Mouse (Mus musculus): ENCODE results near the gene Ublcp1. TPM values are rescaled to one million over a fixed set of nuclear protein-coding genes. Genes with fewer than 3 reads are reported as not detected.

Ublcp1 gene
- polyA plus RNA-seq, 1 experiment, result 17.7 TPM

DNA sequence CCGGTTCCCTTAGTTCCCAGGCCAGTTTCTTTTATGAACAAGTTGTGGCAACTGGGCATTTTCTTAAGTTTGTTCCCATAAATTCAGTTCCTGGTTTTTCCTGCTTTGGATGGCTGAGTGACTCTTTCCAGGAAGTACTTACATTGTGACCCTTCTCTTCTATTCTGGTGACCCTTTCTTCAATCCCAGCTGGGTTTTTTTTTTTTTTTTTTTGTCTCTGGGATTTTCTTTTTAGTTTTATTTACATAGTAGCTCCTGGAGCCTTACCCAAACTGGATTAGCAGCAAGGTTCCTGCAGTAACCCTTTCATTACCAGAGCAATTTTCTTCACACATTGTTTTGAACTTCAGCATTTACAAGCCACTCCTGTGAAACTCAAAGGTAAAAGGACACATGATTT is 46.1 kb upstream of the Ublcp1 start:
- TF ChIP-seq MAX (IDR thresholded peaks at IDR 0.05) (no peak), USF1 (IDR thresholded peaks at IDR 0.05; ENCODE audit: low read depth) (no peak), MYOD1 (IDR thresholded peaks at IDR 0.05; ENCODE audit: control insufficient read depth, insufficient read length, low read depth) (no peak), CTCF (IDR thresholded peaks at IDR 0.05; ENCODE audit: control insufficient read depth, insufficient read depth, insufficient read length) (no peak), CEBPB (IDR thresholded peaks at IDR 0.05; ENCODE audit: low read depth) (no peak), FOSL1 (IDR thresholded peaks at IDR 0.05; ENCODE audit: insufficient read depth, low read length, poor library complexity, severe bottlenecking) (no peak), MYOG (IDR thresholded peaks at IDR 0.05; ENCODE audit: control insufficient read depth, extremely low read depth, insufficient read length) (no peak)
- Histone ChIP-seq H3K4me3 (ENCODE audit: insufficient read depth, poor library complexity, severe bottlenecking) (no peak overlapping the region), H3K36me3 (ENCODE audit: control insufficient read depth, insufficient read depth) (no peaks in the 10 kb centered on the region), H3ac (ENCODE audit: control insufficient read depth, insufficient read length, low read depth) (no peak overlapping the region), H3K79me2 (ENCODE audit: control insufficient read depth, insufficient read depth) (peaks cover 26% of the 10 kb centered on the region), H3K27me3 (ENCODE audit: control insufficient read depth, insufficient read depth, insufficient read length) (no peaks in the 10 kb centered on the region), H3K79me3 (ENCODE audit: low read depth) (peaks cover 16% of the 10 kb centered on the region)

DNA sequence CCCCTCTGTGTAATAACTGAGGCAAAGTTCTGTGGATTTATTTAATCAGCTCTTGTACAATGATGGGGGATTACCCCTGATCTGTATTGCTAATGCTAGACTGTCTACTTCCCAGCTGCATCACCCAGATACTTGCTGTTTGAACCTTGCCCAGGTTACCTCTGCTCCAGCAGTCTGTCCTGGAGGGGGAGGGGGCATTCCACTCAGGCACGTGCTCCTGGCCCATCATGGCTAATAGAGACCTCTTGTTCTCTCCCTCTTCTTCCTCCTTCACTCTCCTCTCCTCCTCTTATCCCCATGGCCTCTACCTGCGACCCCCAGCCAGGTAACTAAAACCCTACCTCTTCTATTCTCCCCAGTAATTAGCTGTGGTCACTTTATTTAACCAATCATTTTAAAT is 44.4 kb upstream of the Ublcp1 start:
- Histone ChIP-seq H3K27me3 (ENCODE audit: control insufficient read depth, insufficient read depth, insufficient read length) (no peaks in the 10 kb centered on the region), H3K36me3 (ENCODE audit: control insufficient read depth, insufficient read depth) (no peaks in the 10 kb centered on the region), H3K4me3 (ENCODE audit: insufficient read depth, poor library complexity, severe bottlenecking) (no peak overlapping the region), H3K79me3 (ENCODE audit: low read depth) (peaks cover 3% of the 10 kb centered on the region), H3K79me2 (ENCODE audit: control insufficient read depth, insufficient read depth) (peaks cover 9% of the 10 kb centered on the region), H3ac (ENCODE audit: control insufficient read depth, insufficient read length, low read depth) (no peak overlapping the region)
- TF ChIP-seq MAX (IDR thresholded peaks at IDR 0.05) (no peak), USF1 (IDR thresholded peaks at IDR 0.05; ENCODE audit: low read depth) (no peak), CEBPB (IDR thresholded peaks at IDR 0.05; ENCODE audit: low read depth) (no peak), MYOG (IDR thresholded peaks at IDR 0.05; ENCODE audit: control insufficient read depth, extremely low read depth, insufficient read length) (no peak), CTCF (IDR thresholded peaks at IDR 0.05; ENCODE audit: control insufficient read depth, insufficient read depth, insufficient read length) (no peak), FOSL1 (IDR thresholded peaks at IDR 0.05; ENCODE audit: insufficient read depth, low read length, poor library complexity, severe bottlenecking) (no peak), MYOD1 (IDR thresholded peaks at IDR 0.05; ENCODE audit: control insufficient read depth, insufficient read length, low read depth) (no peak)

DNA sequence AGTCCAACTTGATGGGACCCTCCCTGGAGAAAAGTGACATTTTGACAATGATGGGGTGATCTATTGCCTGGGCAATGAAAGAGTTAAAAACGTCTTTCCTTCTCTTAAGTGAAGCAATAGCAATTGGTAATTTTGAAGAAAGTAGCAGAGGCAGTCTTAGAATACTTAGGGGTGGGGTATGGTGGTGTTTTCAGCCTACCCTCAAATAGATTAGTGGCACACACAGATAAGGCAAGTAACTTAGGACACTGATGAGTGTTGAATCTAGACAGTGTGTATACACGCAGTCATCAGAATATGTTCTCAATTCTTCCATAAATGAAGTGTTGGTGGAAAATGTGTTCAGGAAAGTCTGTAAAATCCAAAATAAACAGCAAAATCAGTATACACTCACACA is 42.7 kb upstream of the Ublcp1 start:
- TF ChIP-seq USF1 (IDR thresholded peaks at IDR 0.05; ENCODE audit: low read depth) (no peak), MAX (IDR thresholded peaks at IDR 0.05) (no peak), CTCF (IDR thresholded peaks at IDR 0.05; ENCODE audit: control insufficient read depth, insufficient read depth, insufficient read length) (no peak), MYOD1 (IDR thresholded peaks at IDR 0.05; ENCODE audit: control insufficient read depth, insufficient read length, low read depth) (no peak), FOSL1 (IDR thresholded peaks at IDR 0.05; ENCODE audit: insufficient read depth, low read length, poor library complexity, severe bottlenecking) (no peak), MYOG (IDR thresholded peaks at IDR 0.05; ENCODE audit: control insufficient read depth, extremely low read depth, insufficient read length) (no peak), CEBPB (IDR thresholded peaks at IDR 0.05; ENCODE audit: low read depth) (no peak)
- H3K27me3 ChIP-seq (ENCODE audit: control insufficient read depth, insufficient read depth, insufficient read length), result no peaks in the 10 kb centered on the region

DNA sequence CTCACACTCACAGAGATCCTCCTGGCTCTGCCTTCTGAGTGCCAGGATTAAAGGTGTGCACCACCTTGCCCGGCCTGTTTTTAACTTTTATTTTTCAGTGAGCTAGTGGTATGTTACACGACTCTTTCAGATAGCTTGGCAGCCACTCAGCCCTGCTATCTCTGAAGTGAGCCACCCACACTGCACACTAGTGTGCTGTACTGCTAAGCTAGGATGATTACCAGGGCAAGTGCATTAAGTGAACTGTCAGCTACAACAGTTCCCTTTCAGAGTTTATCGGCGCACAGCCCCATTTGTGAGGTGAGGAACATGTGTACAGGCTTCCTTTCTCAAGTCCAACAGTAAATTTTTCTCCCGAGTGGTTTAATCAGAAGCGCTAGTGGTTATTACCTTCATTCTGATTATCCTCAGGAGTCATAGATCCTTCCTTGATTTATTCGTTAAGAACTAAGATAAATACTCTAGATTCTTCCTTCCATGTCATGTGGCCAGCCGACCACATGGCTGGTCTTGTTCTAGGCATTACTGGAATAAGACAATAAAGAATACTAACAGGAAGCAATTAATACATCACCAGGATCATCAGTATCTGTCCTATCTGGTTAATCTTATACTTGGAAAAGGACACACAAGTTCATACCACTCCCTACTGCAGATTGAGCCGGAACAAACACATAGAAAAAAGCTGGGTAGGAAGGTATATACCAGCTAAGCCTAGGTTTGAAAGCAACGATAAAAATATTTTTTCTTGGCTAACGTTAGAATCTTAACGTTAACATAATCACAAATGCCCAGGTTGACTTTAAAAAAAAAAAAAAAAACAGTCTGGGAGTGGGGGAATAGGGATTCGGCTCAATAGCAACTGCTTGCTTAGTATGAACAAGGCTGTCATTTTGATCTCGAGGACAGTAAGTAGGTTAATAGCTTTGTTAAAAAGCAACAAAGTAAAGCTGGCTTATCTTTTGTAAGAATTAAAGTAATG is 42.0 kb upstream of the Ublcp1 start:
- H3K4me3 ChIP-seq (ENCODE audit: insufficient read depth, poor library complexity, severe bottlenecking), result no peak overlapping the region
- H3K79me2 ChIP-seq (ENCODE audit: control insufficient read depth, insufficient read depth), result no peaks in the 10 kb centered on the region
- TF ChIP-seq CTCF (IDR thresholded peaks at IDR 0.05; ENCODE audit: control insufficient read depth, insufficient read depth, insufficient read length) (no peak), CEBPB (IDR thresholded peaks at IDR 0.05; ENCODE audit: low read depth) (no peak), MYOD1 (IDR thresholded peaks at IDR 0.05; ENCODE audit: control insufficient read depth, insufficient read length, low read depth) (no peak), FOSL1 (IDR thresholded peaks at IDR 0.05; ENCODE audit: insufficient read depth, low read length, poor library complexity, severe bottlenecking) (no peak), MYOG (IDR thresholded peaks at IDR 0.05; ENCODE audit: control insufficient read depth, extremely low read depth, insufficient read length) (no peak), MAX (IDR thresholded peaks at IDR 0.05) (no peak), USF1 (IDR thresholded peaks at IDR 0.05; ENCODE audit: low read depth) (no peak)
- no peak overlapping the region for H3ac ChIP-seq (ENCODE audit: control insufficient read depth, insufficient read length, low read depth)
- no peaks in the 10 kb centered on the region for H3K36me3 ChIP-seq (ENCODE audit: control insufficient read depth, insufficient read depth)
- H3K79me3 ChIP-seq (ENCODE audit: low read depth), result no peaks in the 10 kb centered on the region
- H3K27me3 ChIP-seq (ENCODE audit: control insufficient read depth, insufficient read depth, insufficient read length), result no peaks in the 10 kb centered on the region

More for the DNA sequence above, 42.7 kb upstream of the Ublcp1 start:
- Histone ChIP-seq H3K79me2 (ENCODE audit: control insufficient read depth, insufficient read depth) (no peaks in the 10 kb centered on the region), H3K36me3 (ENCODE audit: control insufficient read depth, insufficient read depth) (no peaks in the 10 kb centered on the region), H3K79me3 (ENCODE audit: low read depth) (no peaks in the 10 kb centered on the region), H3ac (ENCODE audit: control insufficient read depth, insufficient read length, low read depth) (no peak overlapping the region), H3K4me3 (ENCODE audit: insufficient read depth, poor library complexity, severe bottlenecking) (no peak overlapping the region)

DNA sequence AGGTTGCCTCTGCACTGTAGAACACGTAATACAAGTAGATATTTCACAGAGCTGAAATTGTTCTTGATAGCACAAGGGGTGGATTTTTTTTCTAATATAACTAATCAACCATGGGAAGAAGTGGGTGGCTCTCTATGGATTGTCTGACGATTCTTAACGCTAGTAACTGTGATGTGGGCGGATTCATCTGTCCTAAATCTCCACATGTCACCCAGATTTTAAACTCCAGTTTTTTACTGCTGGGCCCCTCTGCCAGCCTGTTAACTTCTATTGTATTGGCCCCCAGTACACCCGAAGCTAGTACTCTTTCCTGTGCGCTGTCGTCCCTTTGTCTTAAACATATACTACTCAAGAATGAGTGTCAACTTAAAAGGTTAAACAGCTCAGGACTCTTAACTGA is 40.1 kb upstream of the Ublcp1 start:
- TF ChIP-seq MYOG (IDR thresholded peaks at IDR 0.05; ENCODE audit: control insufficient read depth, extremely low read depth, insufficient read length), result no peak
- no peak for TF ChIP-seq CTCF (IDR thresholded peaks at IDR 0.05; ENCODE audit: control insufficient read depth, insufficient read depth, insufficient read length)
- TF ChIP-seq FOSL1 (IDR thresholded peaks at IDR 0.05; ENCODE audit: insufficient read depth, low read length, poor library complexity, severe bottlenecking), result no peak
- no peak for TF ChIP-seq MAX (IDR thresholded peaks at IDR 0.05)
- TF ChIP-seq MYOD1 (IDR thresholded peaks at IDR 0.05; ENCODE audit: control insufficient read depth, insufficient read length, low read depth), result no peak
- TF ChIP-seq USF1 (IDR thresholded peaks at IDR 0.05; ENCODE audit: low read depth), result no peak
- TF ChIP-seq CEBPB (IDR thresholded peaks at IDR 0.05; ENCODE audit: low read depth), result no peak
- Histone ChIP-seq H3ac (ENCODE audit: control insufficient read depth, insufficient read length, low read depth) (no peak overlapping the region), H3K27me3 (ENCODE audit: control insufficient read depth, insufficient read depth, insufficient read length) (no peaks in the 10 kb centered on the region), H3K79me3 (ENCODE audit: low read depth) (no peaks in the 10 kb centered on the region), H3K36me3 (ENCODE audit: control insufficient read depth, insufficient read depth) (no peaks in the 10 kb centered on the region), H3K79me2 (ENCODE audit: control insufficient read depth, insufficient read depth) (no peaks in the 10 kb centered on the region), H3K4me3 (ENCODE audit: insufficient read depth, poor library complexity, severe bottlenecking) (no peak overlapping the region)
